ENCODE assay signal across 24 mouse cellular contexts in genomic region chr7:83940136-83940535, GRCm38 (mm10). TPM values are rescaled to one million over a fixed set of nuclear protein-coding genes. Genes with fewer than 3 reads are reported as not detected.
A peak's percentile ranks its signal among the peaks of the same experiment; 100 is the strongest.
DNase-seq lines count a peak whose midpoint lies in the region; ATAC-seq and TF ChIP-seq lines count a peak whose summit lies in the region.
"Had no signal": no experiment of that assay in that cellular context is flagged by ENCODE, and none has a peak within 500 bp of the region (broad histone marks: within the 10 kb centered on the region; RNA-seq: fewer than 3 reads in every experiment).

No protein-coding gene starts in this region.

- TF ChIP-seq CTCF in stomach, postnatal 0 days (IDR thresholded peaks at IDR 0.05; ENCODE audit: low read depth) = no peak

- H3K4me2 ChIP-seq in stomach, embryonic 14.5 days (replicated peaks; ENCODE audit: low read depth, low read length) = no peak overlapping the region
- no peak overlapping the region for H3K4me2 ChIP-seq in stomach, postnatal 0 days (replicated peaks; ENCODE audit: low read depth)
- no peak overlapping the region for H3K4me2 ChIP-seq in intestine, embryonic 15.5 days (replicated peaks)
- H3K4me2 ChIP-seq in stomach, embryonic 16.5 days (ENCODE audit: low read depth, low read length) = no peak overlapping the region
- H3K4me2 ChIP-seq: embryonic facial prominence, embryonic 12.5 days; embryonic facial prominence, embryonic 15.5 days; forebrain, embryonic 12.5 days; forebrain, embryonic 15.5 days; heart, embryonic 12.5 days; heart, embryonic 15.5 days; hindbrain, embryonic 14.5 days had no signal

- no peak overlapping the region for H3K9ac ChIP-seq in stomach, embryonic 14.5 days (replicated peaks; ENCODE audit: low read depth, low read length)
- H3K9ac ChIP-seq in stomach, postnatal 0 days (ENCODE audit: low read length) = no peak overlapping the region
- no peak overlapping the region for H3K9ac ChIP-seq in intestine, embryonic 15.5 days
- no peak overlapping the region for H3K9ac ChIP-seq in stomach, embryonic 16.5 days (ENCODE audit: low read length)
- H3K9ac ChIP-seq: embryonic facial prominence, embryonic 12.5 days; embryonic facial prominence, embryonic 15.5 days; forebrain, embryonic 12.5 days; forebrain, embryonic 15.5 days; heart, embryonic 12.5 days; heart, embryonic 15.5 days; hindbrain, embryonic 14.5 days had no signal

- H3K9me3 ChIP-seq in stomach, embryonic 14.5 days (ENCODE audit: control insufficient read depth, low read depth, low read length) = no peaks in the 10 kb centered on the region
- no peaks in the 10 kb centered on the region for H3K9me3 ChIP-seq in stomach, postnatal 0 days (ENCODE audit: control insufficient read depth, low read length)
- H3K9me3 ChIP-seq in intestine, embryonic 15.5 days = no peaks in the 10 kb centered on the region
- H3K9me3 ChIP-seq in stomach, embryonic 16.5 days (replicated peaks; ENCODE audit: control insufficient read depth, low read length) = no peaks in the 10 kb centered on the region
- H3K9me3 ChIP-seq: embryonic facial prominence, embryonic 12.5 days; embryonic facial prominence, embryonic 15.5 days; forebrain, embryonic 12.5 days; forebrain, embryonic 15.5 days; heart, embryonic 12.5 days; heart, embryonic 15.5 days had no signal

- no peaks in the 10 kb centered on the region for H3K27me3 ChIP-seq in stomach, embryonic 14.5 days (ENCODE audit: control insufficient read depth, insufficient read depth, low read length)
- no peaks in the 10 kb centered on the region for H3K27me3 ChIP-seq in stomach, postnatal 0 days (ENCODE audit: control insufficient read depth, insufficient read depth, low read length)
- no peaks in the 10 kb centered on the region for H3K27me3 ChIP-seq in intestine, embryonic 15.5 days (replicated peaks)
- no peaks in the 10 kb centered on the region for H3K27me3 ChIP-seq in stomach, embryonic 16.5 days (ENCODE audit: control insufficient read depth, insufficient read depth, low read length)
- H3K27me3 ChIP-seq: embryonic facial prominence, embryonic 12.5 days; embryonic facial prominence, embryonic 15.5 days; forebrain, embryonic 12.5 days; forebrain, embryonic 15.5 days; heart, embryonic 12.5 days; heart, embryonic 15.5 days had no signal

- H3K36me3 ChIP-seq in stomach, embryonic 14.5 days (ENCODE audit: control insufficient read depth, insufficient read depth, low read length) = no peaks in the 10 kb centered on the region
- H3K36me3 ChIP-seq in stomach, postnatal 0 days (ENCODE audit: control insufficient read depth, insufficient read depth, low read length) = no peaks in the 10 kb centered on the region
- no peaks in the 10 kb centered on the region for H3K36me3 ChIP-seq in intestine, embryonic 15.5 days
- H3K36me3 ChIP-seq in stomach, embryonic 16.5 days (ENCODE audit: control insufficient read depth, insufficient read depth, low read length) = no peaks in the 10 kb centered on the region
- H3K36me3 ChIP-seq: embryonic facial prominence, embryonic 12.5 days; embryonic facial prominence, embryonic 15.5 days; forebrain, embryonic 12.5 days; forebrain, embryonic 15.5 days; heart, embryonic 15.5 days had no signal

- 0 out of 2 replicates have a peak, but pooled peaks cover 4% of the 10 kb centered on the region for H3K4me1 ChIP-seq in stomach, embryonic 14.5 days (ENCODE audit: control insufficient read depth, insufficient read depth, low read length)
- no peaks in the 10 kb centered on the region for H3K4me1 ChIP-seq in stomach, postnatal 0 days (replicated peaks; ENCODE audit: control insufficient read depth, insufficient read depth)
- H3K4me1 ChIP-seq in intestine, embryonic 15.5 days (replicated peaks) = 0 out of 2 replicates have a peak, but pooled peaks cover 7% of the 10 kb centered on the region
- H3K4me1 ChIP-seq in stomach, embryonic 16.5 days (ENCODE audit: control insufficient read depth, insufficient read depth, low read length) = no peaks in the 10 kb centered on the region
- H3K4me1 ChIP-seq: embryonic facial prominence, embryonic 12.5 days; embryonic facial prominence, embryonic 15.5 days; forebrain, embryonic 12.5 days; forebrain, embryonic 15.5 days had no signal

- H3K27ac ChIP-seq in stomach, embryonic 14.5 days (ENCODE audit: low read length) = peak overlapping the region; percentile 30
- H3K27ac ChIP-seq in stomach, postnatal 0 days (replicated peaks) = no peak overlapping the region
- peak overlapping the region; percentile 44; the same call in 1 of the 2 replicates for H3K27ac ChIP-seq in intestine, embryonic 15.5 days
- 0 out of 2 replicates have a peak overlapping the region, but pooled peaks have one; percentile 16 for H3K27ac ChIP-seq in stomach, embryonic 16.5 days (ENCODE audit: low read length)
- H3K27ac ChIP-seq: embryonic facial prominence, embryonic 12.5 days; embryonic facial prominence, embryonic 15.5 days; forebrain, embryonic 12.5 days; forebrain, embryonic 15.5 days; heart, embryonic 15.5 days; hindbrain, embryonic 14.5 days; hindbrain, postnatal 0 days had no signal

- WGBS in stomach, embryonic 14.5 days = 45% methylated on average over 2 of the region's 2 CpGs
- whole genome bisulfite sequencing in stomach, postnatal 0 days = 41% methylated on average over 2 of the region's 2 CpGs
- 43% methylated on average over 2 of the region's 2 CpGs for WGBS in intestine, embryonic 15.5 days
- 54% methylated on average over 2 of the region's 2 CpGs for WGBS in stomach, embryonic 16.5 days

- DNase-seq in stomach, postnatal 0 days (ENCODE audit: low spot score) = no peak
- DNase-seq in cerebellum, adult 9-11 months = no peak
- no peak for DNase-seq in T-cell, adult 2 months (ENCODE audit: low spot score)
- DNase-seq: adrenal gland, postnatal 10 days; adrenal gland, postnatal 36 days; cerebellum, adult 18-20 months; cerebellum, adult 9-10 months; cerebellum, postnatal 25 days; gastrocnemius, postnatal 25 days; heart, adult 18-20 months; heart, postnatal 10 days; heart, postnatal 4 days had no signal

- no peak for TF ChIP-seq EP300 in stomach, postnatal 0 days (optimal IDR thresholded peaks at IDR 0.05)

- ATAC-seq in stomach, embryonic 14.5 days (ENCODE audit: insufficient number of reproducible peaks, insufficient read depth, low FRiP score, low read depth) = peak; percentile 46; the same call in 1 of the 2 replicates
- ATAC-seq in stomach, postnatal 0 days (ENCODE audit: low FRiP score, low TSS enrichment) = no peak
- ATAC-seq in intestine, embryonic 15.5 days = peak; percentile 70
- ATAC-seq in stomach, embryonic 16.5 days (ENCODE audit: insufficient read depth, low FRiP score) = peak; percentile 74; the same call in 1 of the 2 replicates
- ATAC-seq: forebrain, embryonic 15.5 days; hindbrain, postnatal 0 days had no signal

- no peak overlapping the region for H3K4me3 ChIP-seq in stomach, embryonic 14.5 days (ENCODE audit: low read depth, low read length)
- H3K4me3 ChIP-seq in stomach, postnatal 0 days (ENCODE audit: low read depth, low read length) = no peak overlapping the region
- H3K4me3 ChIP-seq in intestine, embryonic 15.5 days (replicated peaks) = no peak overlapping the region
- H3K4me3 ChIP-seq in stomach, embryonic 16.5 days (replicated peaks; ENCODE audit: low read length) = no peak overlapping the region
- H3K4me3 ChIP-seq: embryonic facial prominence, embryonic 12.5 days; embryonic facial prominence, embryonic 15.5 days; erythroblast, embryonic 14.5 days; forebrain, embryonic 12.5 days; forebrain, embryonic 15.5 days; heart, embryonic 12.5 days; heart, embryonic 15.5 days had no signal

RNA-seq across cellular contexts. Expression of gene Mesd, which starts 55.9 kb away (rescaled TPM):
- polyA plus RNA-seq in stomach, embryonic 14.5 days (2014; fragmentation: Nextera tagmentation; extraction: Ambion mirVana) = 93.7 and 94.3 TPM in 2 replicates
- 54.7 and 62.9 TPM in 2 replicates for polyA plus RNA-seq in stomach, postnatal 0 days (2015; fragmentation: Nextera tagmentation; extraction: Ambion mirVana)
- polyA plus RNA-seq in intestine, embryonic 15.5 days (2015; fragmentation: Nextera tagmentation; extraction: Ambion mirVana) = 91.2 and 108 TPM in 2 replicates
- polyA plus RNA-seq in stomach, embryonic 16.5 days (2015; fragmentation: Nextera tagmentation; extraction: Ambion mirVana) = 85.6 and 93.5 TPM in 2 replicates

RNA-seq across cellular contexts. Expression of gene Tlnrd1, which starts 56.0 kb away (rescaled TPM):
- 9.7 and 11.5 TPM in 2 replicates for polyA plus RNA-seq in stomach, embryonic 14.5 days (2014; fragmentation: Nextera tagmentation; extraction: Ambion mirVana)
- polyA plus RNA-seq in stomach, postnatal 0 days (2015; fragmentation: Nextera tagmentation; extraction: Ambion mirVana) = 8.5 and 10.8 TPM in 2 replicates
- polyA plus RNA-seq in intestine, embryonic 15.5 days (2015; fragmentation: Nextera tagmentation; extraction: Ambion mirVana) = 13.6 and 13.7 TPM in 2 replicates
- 3.6 and 4.7 TPM in 2 replicates for polyA plus RNA-seq in stomach, embryonic 16.5 days (2015; fragmentation: Nextera tagmentation; extraction: Ambion mirVana)
